Mouse (Mus musculus) heart, postnatal 0 days (tissue): Measurements from ENCODE around the gene Gper1.

Source experiments
- CTCF ChIP-seq: IDR thresholded peaks from 2 replicates; pipeline ENCODE4 v1.5.1; 2016; ENCODE audit warnings: antibody characterized with exemption, control low read depth, low read depth
- EP300 ChIP-seq: IDR thresholded peaks from 2 replicates; pipeline ENCODE4 v1.6.1; 2016; ENCODE audit warnings: antibody characterized with exemption, low read depth

GRCm38 (mm10) chr5:139427989-139428388 lies 5.0 kb downstream of the Gper1 start:
- no peak for TF ChIP-seq EP300
- no peak for TF ChIP-seq CTCF
